Mouse (Mus musculus) neural tube, embryonic 14.5 days (tissue): Measurements from ENCODE around the gene Zc3h10. TPM values are rescaled to one million over a fixed set of nuclear protein-coding genes. Genes with fewer than 3 reads are reported as not detected.
A peak's percentile ranks its signal among the peaks of the same experiment; 100 is the strongest.
"Not testable (repeated sequence)": the region's sequence is repeated elsewhere in the genome, so short reads cannot be mapped to it uniquely, and the experiment has no call there.

Experiments used
- ATAC-seq: fragments of 200-750 bp; cut with Nextera tagmentation; 2 replicates; pipeline ENCODE4 v1.8.0; 2017; ENCODE audit warnings: low read depth, mild to moderate bottlenecking, moderate TSS enrichment, moderate library complexity
- H3K27ac ChIP-seq: fragments of 300-500 bp; sonication (generic); 2 replicates; pipeline ENCODE4 v1.5.1; 2014; ENCODE audit warnings: low read depth, mild to moderate bottlenecking, control low read depth, low read length, moderate library complexity, mixed read lengths
- H3K27me3 ChIP-seq: fragments of 300-500 bp; sonication (generic); 2 replicates; pipeline ENCODE4 v1.6.1; 2014; ENCODE audit warnings: low read length; ENCODE audit not compliant: control insufficient read depth, insufficient read depth
- H3K36me3 ChIP-seq: fragments of 300-500 bp; sonication (generic); 2 replicates; pipeline ENCODE4 v1.6.1; 2014; ENCODE audit warnings: low read length, mixed read lengths; ENCODE audit not compliant: control insufficient read depth, insufficient read depth
- H3K4me1 ChIP-seq: fragments of 300-500 bp; sonication (generic); 2 replicates; pipeline ENCODE4 v1.6.1; 2014; ENCODE audit warnings: low read length; ENCODE audit not compliant: control insufficient read depth, insufficient read depth
- H3K4me2 ChIP-seq: fragments of 300-500 bp; sonication (generic); 2 replicates; pipeline ENCODE4 v1.6.1; 2014; ENCODE audit warnings: mild to moderate bottlenecking, low read depth, low read length, control low read depth
- H3K4me3 ChIP-seq: fragments of 300-500 bp; sonication (generic); 2 replicates; pipeline ENCODE4 v1.5.1; 2014; ENCODE audit warnings: low read depth, low read length, control low read depth, mixed read lengths
- H3K9ac ChIP-seq: fragments of 300-500 bp; sonication (generic); replicated peaks from 2 replicates; pipeline ENCODE4 v1.6.1; 2014; ENCODE audit warnings: low read depth, mild to moderate bottlenecking, control low read depth, low read length, mixed read lengths
- H3K9me3 ChIP-seq: fragments of 300-500 bp; sonication (generic); 2 replicates; pipeline ENCODE4 v1.6.1; 2016; ENCODE audit warnings: low read length; ENCODE audit not compliant: control insufficient read depth
- WGBS: fragments of 180-500 bp; shearing (Covaris S2); extraction: QIAGEN DNeasy Blood & Tissue Kit; methylation state at CpG from one replicate; pipeline ENCODE4 v1.1.7; 2014; 5-methylcytosine and 5-hydroxymethylcytosine counted together
- polyA plus RNA-seq: library from polyadenylated mRNA; unstranded; fragments of >200 nt; fragmentation: Nextera tagmentation; extraction: Ambion mirVana; gene quantifications from 2 replicates; pipeline ENCODE4 v1.2.1, GENCODE M21; 2014

Gene Zc3h10
- polyA plus RNA-seq, 1 experiment from 2014 or later, result 11.7 TPM

DNA sequence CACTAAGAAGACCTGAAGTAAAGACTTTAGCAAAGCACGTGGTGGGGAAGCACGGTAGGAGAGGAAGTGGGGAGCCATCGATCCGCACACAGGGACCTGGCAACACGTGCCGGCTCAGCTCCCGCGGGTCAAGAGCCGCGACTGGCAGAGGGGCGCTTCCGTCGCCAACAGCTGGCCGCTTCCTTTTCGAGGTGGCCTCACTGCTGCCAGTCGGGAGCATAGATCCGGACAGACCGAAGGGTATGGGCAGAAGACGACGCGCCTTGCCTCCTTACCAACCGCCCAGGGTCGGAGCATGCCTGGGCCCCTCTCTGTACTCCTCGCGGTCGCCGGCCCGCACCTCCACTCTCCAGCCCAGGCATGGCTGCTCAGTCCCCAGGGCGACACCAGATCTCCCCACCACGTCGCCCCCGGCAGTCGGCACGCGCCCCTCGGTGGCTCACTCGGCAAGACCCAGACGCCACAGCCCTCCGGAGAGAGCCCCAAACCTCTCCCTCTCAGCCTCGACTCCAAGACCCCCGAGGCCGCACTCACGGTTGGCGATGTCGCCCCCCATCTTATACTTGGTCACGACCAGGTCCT, 17.7 kb upstream of the Zc3h10 start:
- peak overlapping the region; percentile 82 for H3K4me2 ChIP-seq
- no peaks in the 10 kb centered on the region for H3K27me3 ChIP-seq
- H3K4me3 ChIP-seq, result peak overlapping the region; percentile 76
- under 1% methylated on average over 46 of the region's 46 CpGs for WGBS
- peaks cover 18% of the 10 kb centered on the region for H3K36me3 ChIP-seq
- H3K9ac ChIP-seq, result peak overlapping the region; percentile 84
- peak overlapping the region; percentile 78 for H3K27ac ChIP-seq
- ATAC-seq, result peak; percentile 58
- peaks cover 9% of the 10 kb centered on the region for H3K4me1 ChIP-seq
- H3K9me3 ChIP-seq, result no peaks in the 10 kb centered on the region

DNA sequence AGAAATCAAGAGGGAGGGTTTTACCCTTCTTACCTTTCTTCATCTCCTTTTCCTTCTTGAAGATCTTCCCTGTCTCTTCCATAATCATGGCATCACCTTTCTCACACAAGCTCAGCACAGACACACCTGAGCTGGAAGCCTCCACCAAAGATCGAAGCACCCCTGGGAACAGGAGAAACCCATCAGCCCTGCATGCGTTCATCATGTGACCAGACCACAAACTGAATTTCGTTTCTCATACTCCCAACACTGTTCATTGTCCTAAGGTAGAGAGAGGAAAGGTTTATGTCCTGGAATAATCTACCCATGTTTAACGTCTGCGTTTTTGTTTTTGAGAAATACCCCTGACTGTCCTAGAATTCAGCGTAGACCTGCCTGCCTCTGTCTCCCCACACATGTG, 16.0 kb upstream of the Zc3h10 start:
- Histone ChIP-seq H3K36me3 (peaks cover 30% of the 10 kb centered on the region), H3K27ac (no peak overlapping the region), H3K9ac (no peak overlapping the region), H3K27me3 (no peaks in the 10 kb centered on the region), H3K4me1 (peaks cover 9% of the 10 kb centered on the region), H3K4me3 (no peak overlapping the region), H3K4me2 (no peak overlapping the region), H3K9me3 (no peaks in the 10 kb centered on the region)
- ATAC-seq, result no peak
- 90% methylated on average over 6 of the region's 6 CpGs for WGBS

DNA sequence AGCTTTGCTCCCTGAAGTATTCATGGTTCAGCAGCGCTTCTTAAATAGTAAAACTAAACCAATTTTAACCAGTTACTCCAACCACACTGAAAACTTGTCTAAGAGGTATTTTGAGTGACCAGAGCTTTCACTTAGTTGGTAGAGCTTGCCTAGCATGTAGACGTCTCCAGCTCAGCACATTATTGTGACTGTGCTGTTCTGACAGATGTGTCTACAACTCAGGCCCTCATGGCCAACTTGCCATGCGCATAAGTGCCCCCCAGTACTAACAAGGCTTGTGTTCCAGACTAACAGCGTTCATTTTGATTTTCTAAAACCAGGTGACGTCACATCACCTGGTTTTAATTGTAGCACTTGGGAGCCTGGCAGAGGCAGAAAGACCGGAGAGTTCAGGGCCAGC, 9.4 kb upstream of the Zc3h10 start:
- Histone ChIP-seq H3K4me1 (no peaks in the 10 kb centered on the region), H3K4me3 (no peak overlapping the region), H3K36me3 (peaks cover 38% of the 10 kb centered on the region), H3K27ac (no peak overlapping the region), H3K9me3 (no peaks in the 10 kb centered on the region), H3K27me3 (no peaks in the 10 kb centered on the region), H3K4me2 (no peak overlapping the region), H3K9ac (no peak overlapping the region)
- no peak for ATAC-seq
- WGBS, result 91% methylated on average over 6 of the region's 6 CpGs

DNA sequence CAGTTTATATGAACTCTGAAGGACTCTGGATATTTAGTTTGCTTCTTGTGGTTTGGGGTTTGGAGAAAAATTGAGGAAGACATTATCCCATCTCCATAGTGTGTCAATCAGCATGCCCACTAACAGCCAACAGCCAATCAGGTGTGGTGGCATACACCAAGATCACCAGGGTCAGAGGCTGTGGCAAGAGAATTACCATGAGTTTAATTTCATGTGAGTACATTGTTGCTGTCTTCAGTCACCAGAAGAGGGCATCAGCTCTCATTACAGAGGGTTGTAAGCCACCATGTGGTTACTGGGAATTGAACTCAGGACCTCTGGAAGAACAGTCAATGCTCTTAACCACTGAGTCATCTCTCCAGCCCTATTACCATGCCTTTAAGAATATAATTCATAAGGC, 8.7 kb upstream of the Zc3h10 start:
- H3K4me1 ChIP-seq, result no peaks in the 10 kb centered on the region
- ATAC-seq, result no peak
- H3K36me3 ChIP-seq, result peaks cover 34% of the 10 kb centered on the region
- no peaks in the 10 kb centered on the region for H3K9me3 ChIP-seq
- no peaks in the 10 kb centered on the region for H3K27me3 ChIP-seq
- no peak overlapping the region for H3K9ac ChIP-seq
- H3K4me3 ChIP-seq, result no peak overlapping the region
- no peak overlapping the region for H3K4me2 ChIP-seq
- H3K27ac ChIP-seq, result no peak overlapping the region

DNA sequence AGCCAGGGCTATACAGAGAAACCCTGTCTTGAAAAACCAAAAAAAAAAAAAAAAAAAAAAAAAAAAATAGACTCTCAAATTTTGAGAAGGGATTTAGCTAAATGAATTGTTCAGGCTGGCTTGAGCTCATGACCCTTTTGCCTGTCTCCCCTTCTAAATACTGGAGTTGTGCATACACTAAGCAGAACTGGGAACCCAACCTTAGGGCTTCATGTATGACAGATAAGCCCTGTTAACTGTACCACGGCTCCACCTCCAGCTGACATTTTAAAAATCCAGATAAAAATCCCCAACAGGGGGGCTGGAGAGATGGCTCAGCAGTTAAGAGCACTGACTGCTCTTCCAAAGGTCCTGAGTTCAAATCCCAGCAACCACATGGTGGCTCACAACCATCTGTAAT, 8.0 kb upstream of the Zc3h10 start:
- not testable (repeated sequence) for H3K4me1 ChIP-seq, H3K4me2 ChIP-seq, H3K9me3 ChIP-seq, H3K4me3 ChIP-seq, ATAC-seq, H3K9ac ChIP-seq, H3K27me3 ChIP-seq, H3K27ac ChIP-seq
- H3K36me3 ChIP-seq, result peaks cover 27% of the 10 kb centered on the region
- 89% methylated on average over 1 of the region's 1 CpGs for WGBS

DNA sequence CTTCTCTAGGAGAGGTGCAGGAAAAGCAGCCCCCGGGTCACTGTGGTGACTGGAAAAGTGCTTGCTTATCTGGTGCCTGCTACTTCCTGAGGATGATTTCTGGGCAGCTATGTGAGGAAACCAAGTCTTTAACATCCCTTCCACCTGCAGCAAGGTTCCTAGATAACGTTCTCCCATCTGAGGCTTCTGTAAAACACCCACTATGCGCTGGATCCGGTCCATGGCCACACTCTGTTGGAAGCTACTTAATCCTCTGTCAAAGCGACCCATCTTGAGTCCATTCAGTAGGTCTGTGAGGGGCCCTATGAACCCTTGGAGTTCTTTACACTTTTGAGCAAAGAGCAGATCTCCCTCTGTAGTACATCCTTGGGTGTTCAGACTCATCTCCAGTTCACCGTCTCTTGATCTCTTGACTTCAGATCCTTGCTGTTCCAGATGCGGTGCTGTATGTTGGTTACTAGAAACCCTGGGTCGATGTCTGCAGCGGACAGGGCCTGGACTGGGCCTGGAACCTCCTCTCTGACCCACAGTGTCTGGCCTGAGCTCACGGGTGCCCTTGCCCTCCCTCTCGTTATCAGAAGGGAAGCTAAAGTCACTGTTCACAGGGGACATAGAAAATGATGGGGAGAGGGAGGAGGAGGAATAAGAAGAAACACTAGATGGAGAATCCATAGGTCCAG, 2.7 kb upstream of the Zc3h10 start:
- not testable (repeated sequence) for H3K36me3 ChIP-seq, H3K4me2 ChIP-seq, H3K4me3 ChIP-seq, ATAC-seq, H3K27ac ChIP-seq, H3K27me3 ChIP-seq, H3K9me3 ChIP-seq, H3K4me1 ChIP-seq, H3K9ac ChIP-seq
- WGBS, result 91% methylated on average over 11 of the region's 11 CpGs

DNA sequence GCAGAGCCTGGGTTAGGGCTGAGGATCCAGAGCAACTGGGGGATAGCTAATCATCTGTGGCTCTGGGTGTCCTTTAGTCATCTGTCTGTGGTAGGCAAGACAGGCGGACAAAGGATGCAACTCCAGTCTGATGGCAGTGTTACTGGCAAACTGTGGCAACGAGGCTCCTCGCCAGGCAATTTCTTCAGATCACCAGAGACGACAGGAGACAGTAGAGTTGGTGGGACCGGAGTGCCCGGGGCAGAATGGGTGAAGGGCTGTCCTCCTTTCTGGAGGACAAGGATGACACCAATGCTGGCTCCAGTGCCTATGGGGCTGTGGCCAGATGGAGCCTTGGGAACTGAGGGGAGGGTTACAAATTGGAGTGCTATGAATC, 2.1 kb upstream of the Zc3h10 start:
- WGBS, result 68% methylated on average over 6 of the region's 6 CpGs

DNA sequence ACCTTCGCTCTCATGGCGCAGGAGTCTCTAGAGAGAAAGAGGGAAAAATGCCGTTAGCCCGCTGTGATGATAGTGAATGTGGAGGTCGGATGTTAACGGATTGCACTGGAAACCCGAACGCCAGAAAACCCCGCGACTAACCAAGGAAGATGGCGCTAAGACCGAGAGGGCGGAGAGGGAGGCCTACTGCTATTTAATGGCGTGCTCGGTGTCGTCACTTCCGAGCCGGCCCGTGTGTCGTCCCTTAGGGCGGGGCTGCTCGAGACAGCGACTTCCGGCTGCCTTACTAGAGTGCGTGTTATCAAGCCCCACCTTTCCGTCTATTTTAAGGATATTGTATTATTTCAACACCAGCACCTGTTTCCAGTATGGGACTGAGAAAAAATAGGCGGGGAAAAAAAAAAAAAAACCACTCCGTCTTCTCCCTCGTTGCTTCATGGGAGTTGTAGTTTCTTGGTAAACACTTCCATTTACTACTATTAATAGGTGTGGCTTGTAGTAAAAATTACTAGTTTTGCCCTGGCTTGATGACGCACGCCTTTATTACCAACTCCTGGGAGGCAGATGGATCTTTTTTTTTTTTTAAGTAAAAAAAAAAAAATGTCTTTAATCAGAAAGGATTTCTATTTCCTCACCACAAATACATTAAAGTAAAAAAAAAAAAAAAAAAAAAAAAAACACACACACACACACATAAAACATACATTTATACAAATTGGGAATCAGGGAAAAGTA, 1.5 kb upstream of the Zc3h10 start, which contains the start of gene Rpl41:
Rpl41 (minus strand) TSS at position 359 of the 735 bp plus-strand sequence.
- WGBS, result under 1% methylated on average over 31 of the region's 31 CpGs
- H3K4me2 ChIP-seq, result peak within 1 kb of the TSS; percentile 84
- peaks cover 10% of the 10 kb centered on the region for H3K4me1 ChIP-seq
- peak; percentile 90 for ATAC-seq
- H3K27ac ChIP-seq, result peak within 1 kb of the TSS; percentile 94
- no peaks in the 10 kb centered on the region for H3K27me3 ChIP-seq
- peak within 1 kb of the TSS; percentile 71 for H3K4me3 ChIP-seq
- H3K9me3 ChIP-seq, result no peaks in the 10 kb centered on the region
- peaks cover 8% of the 10 kb centered on the region for H3K36me3 ChIP-seq
- H3K9ac ChIP-seq, result peak within 1 kb of the TSS; percentile 73

More for the DNA sequence above, 2.1 kb upstream of the Zc3h10 start:
- H3K4me1 ChIP-seq, H3K9ac ChIP-seq, H3K4me3 ChIP-seq, ATAC-seq, H3K27me3 ChIP-seq, H3K9me3 ChIP-seq, H3K36me3 ChIP-seq, H3K4me2 ChIP-seq: not testable (repeated sequence)
- peak overlapping the region; percentile 13; the same call in 1 of the 2 replicates for H3K27ac ChIP-seq
